Mouse (Mus musculus) testis, postnatal 10 days (tissue): Measurements from ENCODE around the gene Sugt1.

ENCODE experiments used
- DNase-seq: peaks from one replicate; pipeline ENCODE4 v3.0.0; 2021; ENCODE audit warnings: low spot score

Sugt1 gene

DNA sequence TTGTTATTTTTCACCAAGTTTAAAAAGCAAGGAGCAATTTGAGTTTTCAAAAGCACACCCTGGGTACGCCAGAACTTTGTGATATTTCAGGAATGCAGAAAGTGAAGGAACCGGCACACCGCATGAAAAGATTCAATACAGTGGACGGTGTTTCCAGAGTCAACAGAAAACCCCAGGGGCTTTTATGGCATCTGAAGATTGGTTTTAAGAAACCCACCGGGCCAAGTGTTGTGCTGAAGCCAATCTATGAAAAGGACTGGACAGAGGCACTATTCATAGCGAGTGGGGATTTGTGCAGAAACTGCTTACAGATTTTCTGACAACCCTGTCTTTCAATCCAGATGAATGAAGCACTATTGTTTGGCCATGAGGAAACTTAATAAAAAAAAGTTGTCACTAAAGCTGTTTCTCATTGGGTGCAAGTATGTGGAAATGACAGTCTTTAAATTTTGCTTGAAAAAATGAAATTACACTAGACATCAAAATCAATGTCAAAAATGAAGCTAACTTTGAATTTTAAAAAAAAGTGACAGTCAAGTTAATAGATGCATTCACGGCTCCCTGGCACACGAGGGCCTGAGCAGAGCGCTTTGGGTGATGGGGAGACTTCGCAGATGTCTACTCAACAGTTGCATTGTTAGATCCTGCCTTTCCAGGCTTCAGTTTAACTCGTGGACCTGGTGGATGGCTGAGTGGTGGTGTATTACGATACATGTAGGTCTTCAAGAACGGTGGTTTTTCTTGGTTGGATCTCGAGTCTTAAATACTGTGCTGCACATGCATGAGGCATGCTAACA, 90.6 kb downstream of the Sugt1 start:
- DNase-seq = no peak

- no peak for DNase-seq
These were observed 93.2 kb downstream of the Sugt1 start for GRCm38 (mm10) chr14:79680652-79681051.
